Mouse (Mus musculus): ENCODE data around the gene Galntl6. TPM values are rescaled to one million over a fixed set of nuclear protein-coding genes. Genes with fewer than 3 reads are reported as not detected.
A peak's percentile ranks its signal among the peaks of the same experiment; 100 is the strongest.

The Galntl6 gene
- polyA plus RNA-seq, 1 experiment from 2014 or later: 10.2 TPM

GRCm38 (mm10) chr8:57939856-57940420 is 972.5 kb downstream of the Galntl6 start:
- Histone ChIP-seq H3K4me3 (no peak overlapping the region), H3K4me1 (replicated peaks) (no peaks in the 10 kb centered on the region), H3K36me3 (no peaks in the 10 kb centered on the region), H3K27ac (no peak overlapping the region), H3K9ac (no peak overlapping the region), H3K4me2 (no peak overlapping the region), H3K27me3 (no peaks in the 10 kb centered on the region), H3K9me3 (no peaks in the 10 kb centered on the region)
- no peak for ATAC-seq (ENCODE audit: low FRiP score)
- WGBS: 84% methylated on average over 5 of the region's 5 CpGs

- Histone ChIP-seq H3K9ac (no peak overlapping the region), H3K9me3 (no peaks in the 10 kb centered on the region), H3K4me1 (replicated peaks) (no peaks in the 10 kb centered on the region), H3K4me2 (no peak overlapping the region), H3K36me3 (no peaks in the 10 kb centered on the region), H3K4me3 (no peak overlapping the region), H3K27me3 (no peaks in the 10 kb centered on the region), H3K27ac (no peak overlapping the region)
- peak; percentile 57; the same call in 1 of the 2 replicates for ATAC-seq (ENCODE audit: low FRiP score)
- WGBS: 20% methylated on average over 8 of the region's 8 CpGs
These were observed 973.1 kb downstream of the Galntl6 start for GRCm38 (mm10) chr8:57939177-57939855.

- Histone ChIP-seq H3K9me3 (no peaks in the 10 kb centered on the region), H3K27me3 (no peaks in the 10 kb centered on the region), H3K9ac (no peak overlapping the region), H3K36me3 (no peaks in the 10 kb centered on the region), H3K4me2 (no peak overlapping the region), H3K4me1 (replicated peaks) (peaks cover 22% of the 10 kb centered on the region), H3K27ac (no peak overlapping the region), H3K4me3 (no peak overlapping the region)
- ATAC-seq (ENCODE audit: low FRiP score): no peak
- 83% methylated on average over 6 of the region's 6 CpGs for whole genome bisulfite sequencing
These were observed 985.4 kb downstream of the Galntl6 start for GRCm38 (mm10) chr8:57927074-57927473.

- H3K9ac ChIP-seq: no peak overlapping the region
- ATAC-seq (ENCODE audit: low FRiP score): peak; percentile 44; the same call in 1 of the 2 replicates
- no peak overlapping the region for H3K4me2 ChIP-seq
- H3K4me1 ChIP-seq (replicated peaks): peaks cover 36% of the 10 kb centered on the region
- 20% methylated on average over 6 of the region's 6 CpGs for WGBS
- H3K27me3 ChIP-seq: no peaks in the 10 kb centered on the region
- no peak overlapping the region for H3K4me3 ChIP-seq
- 0 out of 2 replicates have a peak overlapping the region, but pooled peaks have one; percentile 12 for H3K27ac ChIP-seq
- no peaks in the 10 kb centered on the region for H3K36me3 ChIP-seq
- no peaks in the 10 kb centered on the region for H3K9me3 ChIP-seq
These were observed 988.9 kb downstream of the Galntl6 start for GRCm38 (mm10) chr8:57923556-57923955.

- no peak overlapping the region for H3K27ac ChIP-seq
- ATAC-seq (ENCODE audit: low FRiP score): no peak
- WGBS: 40% methylated on average over 6 of the region's 6 CpGs
- peaks cover 36% of the 10 kb centered on the region for H3K4me1 ChIP-seq (replicated peaks)
- no peak overlapping the region for H3K9ac ChIP-seq
- no peak overlapping the region for H3K4me3 ChIP-seq
- H3K4me2 ChIP-seq: no peak overlapping the region
- no peaks in the 10 kb centered on the region for H3K36me3 ChIP-seq
- H3K9me3 ChIP-seq: no peaks in the 10 kb centered on the region
- no peaks in the 10 kb centered on the region for H3K27me3 ChIP-seq
These were observed 989.3 kb downstream of the Galntl6 start for GRCm38 (mm10) chr8:57923130-57923529.

- no peak overlapping the region for H3K9ac ChIP-seq
- no peak overlapping the region for H3K4me3 ChIP-seq
- H3K9me3 ChIP-seq: no peaks in the 10 kb centered on the region
- H3K4me1 ChIP-seq (replicated peaks): peaks cover 36% of the 10 kb centered on the region
- 38% methylated on average over 6 of the region's 6 CpGs for WGBS
- H3K36me3 ChIP-seq: no peaks in the 10 kb centered on the region
- H3K4me2 ChIP-seq: no peak overlapping the region
- ATAC-seq (ENCODE audit: low FRiP score): peak; percentile 11; the same call in 1 of the 2 replicates
- peak overlapping the region; percentile 56; the same call in 1 of the 2 replicates for H3K27ac ChIP-seq
- H3K27me3 ChIP-seq: no peaks in the 10 kb centered on the region
These were observed 990.0 kb downstream of the Galntl6 start for GRCm38 (mm10) chr8:57922214-57923070.

- no peak for ATAC-seq (ENCODE audit: low FRiP score)
- 58% methylated on average over 3 of the region's 3 CpGs for WGBS
These were observed 992.0 kb downstream of the Galntl6 start for GRCm38 (mm10) chr8:57920326-57920903.

GRCm38 (mm10) chr8:57918720-57919640 is 993.5 kb downstream of the Galntl6 start:
- no peak overlapping the region for H3K4me3 ChIP-seq
- 42% methylated on average over 9 of the region's 9 CpGs for WGBS
- H3K4me1 ChIP-seq (replicated peaks): peaks cover 33% of the 10 kb centered on the region
- no peaks in the 10 kb centered on the region for H3K36me3 ChIP-seq
- peak overlapping the region; percentile 3; the same call in 1 of the 2 replicates for H3K27ac ChIP-seq
- H3K27me3 ChIP-seq: no peaks in the 10 kb centered on the region
- H3K9ac ChIP-seq: no peak overlapping the region
- ATAC-seq (ENCODE audit: low FRiP score): peak; percentile 26; the same call in 1 of the 2 replicates
- H3K4me2 ChIP-seq: no peak overlapping the region
- no peaks in the 10 kb centered on the region for H3K9me3 ChIP-seq

More at GRCm38 (mm10) chr8:57920326-57920903, 992.0 kb downstream of the Galntl6 start:
- no peak overlapping the region for H3K4me3 ChIP-seq
- H3K27ac ChIP-seq: no peak overlapping the region
- H3K4me1 ChIP-seq (replicated peaks): peaks cover 36% of the 10 kb centered on the region
- H3K9me3 ChIP-seq: no peaks in the 10 kb centered on the region
- no peaks in the 10 kb centered on the region for H3K27me3 ChIP-seq
- no peak overlapping the region for H3K9ac ChIP-seq
- H3K4me2 ChIP-seq: no peak overlapping the region
- H3K36me3 ChIP-seq: no peaks in the 10 kb centered on the region

GRCm38 (mm10) chr8:57893360-57893759 is 1019.1 kb downstream of the Galntl6 start:
- Histone ChIP-seq H3K27me3 (no peaks in the 10 kb centered on the region), H3K4me3 (no peak overlapping the region), H3K4me2 (no peak overlapping the region), H3K27ac (no peak overlapping the region), H3K4me1 (replicated peaks) (no peaks in the 10 kb centered on the region), H3K9ac (no peak overlapping the region), H3K36me3 (no peaks in the 10 kb centered on the region), H3K9me3 (no peaks in the 10 kb centered on the region)
- ATAC-seq (ENCODE audit: low FRiP score): no peak
- 89% methylated on average over 5 of the region's 5 CpGs for WGBS

GRCm38 (mm10) chr8:57892115-57892514 is 1020.3 kb downstream of the Galntl6 start:
- no peak overlapping the region for H3K4me3 ChIP-seq
- ATAC-seq (ENCODE audit: low FRiP score): no peak
- H3K9ac ChIP-seq: no peak overlapping the region
- H3K4me2 ChIP-seq: no peak overlapping the region
- H3K36me3 ChIP-seq: no peaks in the 10 kb centered on the region
- no peaks in the 10 kb centered on the region for H3K9me3 ChIP-seq
- no peaks in the 10 kb centered on the region for H3K4me1 ChIP-seq (replicated peaks)
- 80% methylated on average over 5 of the region's 5 CpGs for WGBS
- no peaks in the 10 kb centered on the region for H3K27me3 ChIP-seq
- H3K27ac ChIP-seq: no peak overlapping the region

- Histone ChIP-seq H3K4me1 (replicated peaks) (no peaks in the 10 kb centered on the region), H3K4me3 (no peak overlapping the region), H3K9ac (no peak overlapping the region), H3K4me2 (no peak overlapping the region), H3K27ac (no peak overlapping the region), H3K36me3 (no peaks in the 10 kb centered on the region), H3K27me3 (no peaks in the 10 kb centered on the region), H3K9me3 (no peaks in the 10 kb centered on the region)
- 80% methylated on average over 4 of the region's 4 CpGs for WGBS
- no peak for ATAC-seq (ENCODE audit: low FRiP score)
These were observed 1022.3 kb downstream of the Galntl6 start for GRCm38 (mm10) chr8:57890159-57890558.

All from hindbrain, embryonic 13.5 days (tissue).